Mouse (Mus musculus) ES-Bruce4 (cell line): Measurements from ENCODE around the gene Arid5b. TPM values are rescaled to one million over a fixed set of nuclear protein-coding genes. Genes with fewer than 3 reads are reported as not detected.

Source experiments
- H3K27ac ChIP-seq: 2 replicates; pipeline ENCODE4 v1.5.1; 2012; ENCODE audit warnings: low read length, inconsistent platforms; ENCODE audit not compliant: insufficient read depth
- H3K27me3 ChIP-seq: 2 replicates; pipeline ENCODE4 v1.6.1; 2012; ENCODE audit warnings: mild to moderate bottlenecking, low read length, inconsistent platforms; ENCODE audit not compliant: control insufficient read depth, poor library complexity, insufficient read depth, severe bottlenecking
- H3K36me3 ChIP-seq: 2 replicates; pipeline ENCODE4 v1.6.1; 2012; ENCODE audit warnings: inconsistent platforms, mild to moderate bottlenecking, low read length, moderate library complexity; ENCODE audit not compliant: control insufficient read depth, poor library complexity, insufficient read depth, severe bottlenecking
- H3K4me1 ChIP-seq: one replicate; pipeline ENCODE4 v1.8.1; 2011; ENCODE audit warnings: low read length; ENCODE audit not compliant: control insufficient read depth, insufficient read depth
- H3K4me3 ChIP-seq: 2 replicates; pipeline ENCODE4 v1.5.1; 2011; ENCODE audit warnings: low read depth, mild to moderate bottlenecking, low read length
- H3K9ac ChIP-seq: 2 replicates; pipeline ENCODE4 v1.6.1; 2012; ENCODE audit warnings: low read depth, mild to moderate bottlenecking, inconsistent platforms; ENCODE audit not compliant: poor library complexity, severe bottlenecking
- H3K9me3 ChIP-seq: replicated peaks from 2 replicates; pipeline ENCODE4 v1.6.1; 2012; ENCODE audit warnings: mild to moderate bottlenecking, low read length, inconsistent platforms; ENCODE audit not compliant: control insufficient read depth, poor library complexity, insufficient read depth, severe bottlenecking
- CTCF ChIP-seq: IDR thresholded peaks from one replicate; pipeline ENCODE4 v1.8.1; 2011; ENCODE audit warnings: low read depth, low read length
- EP300 ChIP-seq: IDR thresholded peaks from 2 replicates; pipeline ENCODE4 v1.6.1; 2011; ENCODE audit warnings: low read depth, low read length; ENCODE audit not compliant: insufficient read depth
- POLR2A ChIP-seq: IDR thresholded peaks from one replicate; pipeline ENCODE4 v1.8.1; 2011; ENCODE audit warnings: low read length; ENCODE audit not compliant: insufficient read depth
- polyA plus RNA-seq: library from polyadenylated mRNA; stranded (reverse); fragments of >200 nt; gene quantifications from 2 replicates; pipeline ENCODE4 v1.2.4, GENCODE M21; 2011; ENCODE audit warnings: low read depth; ENCODE audit not compliant: missing spikeins, insufficient read depth, insufficient read length

Gene Arid5b
- polyA plus RNA-seq, 1 experiment = 48.3 TPM

DNA sequence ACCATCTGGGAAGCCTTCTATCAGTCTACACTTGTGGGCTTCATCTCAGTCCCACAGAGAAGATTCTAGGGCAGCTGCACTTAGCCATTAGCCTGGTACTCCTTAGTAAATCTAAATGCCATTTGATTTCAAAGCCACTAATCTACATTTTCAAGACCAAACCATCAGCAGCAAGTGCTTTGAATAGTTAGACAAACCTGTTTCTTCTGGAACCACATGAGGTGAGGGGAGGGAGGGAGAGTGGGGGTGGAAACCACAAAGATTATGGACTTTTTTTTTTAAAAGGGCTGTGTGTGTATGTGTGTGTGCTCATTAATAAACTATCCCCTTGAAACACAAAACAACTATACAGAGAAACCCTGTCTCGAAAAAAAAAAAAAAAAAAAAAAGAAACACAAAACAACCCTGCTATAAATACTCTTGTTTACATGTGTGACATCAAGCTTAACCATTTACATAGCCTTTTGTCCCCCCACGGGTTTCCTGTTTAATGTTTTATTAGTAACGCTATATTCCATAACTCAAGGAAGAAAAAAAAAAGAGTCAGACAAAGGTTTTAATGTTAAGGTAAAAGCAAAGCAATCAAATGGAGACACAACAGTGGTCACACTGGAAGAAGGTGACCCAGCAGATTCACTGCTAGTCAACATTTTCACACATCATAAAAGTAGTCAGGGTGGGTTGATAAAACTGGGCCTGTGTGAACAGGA lies 38.3 kb downstream of the Arid5b start:
- H3K27me3 ChIP-seq = no peaks in the 10 kb centered on the region
- TF ChIP-seq POLR2A (no peak), CTCF (no peak), EP300 (no peak)
- no peaks in the 10 kb centered on the region for H3K4me1 ChIP-seq
- no peak overlapping the region for H3K9ac ChIP-seq
- no peaks in the 10 kb centered on the region for H3K9me3 ChIP-seq
- peak overlapping the region; percentile 38; the same call in 1 of the 2 replicates for H3K27ac ChIP-seq
- H3K4me3 ChIP-seq = no peak overlapping the region
- no peaks in the 10 kb centered on the region for H3K36me3 ChIP-seq

GRCm38 (mm10) chr10:68239426-68240070 lies 39.0 kb downstream of the Arid5b start:
- H3K36me3 ChIP-seq = no peaks in the 10 kb centered on the region
- H3K27me3 ChIP-seq = no peaks in the 10 kb centered on the region
- no peak overlapping the region for H3K9ac ChIP-seq
- no peaks in the 10 kb centered on the region for H3K9me3 ChIP-seq
- H3K4me1 ChIP-seq = no peaks in the 10 kb centered on the region
- TF ChIP-seq POLR2A = no peak
- no peak for TF ChIP-seq EP300
- no peak for TF ChIP-seq CTCF
- H3K27ac ChIP-seq = peak overlapping the region; percentile 38; the same call in 1 of the 2 replicates
- H3K4me3 ChIP-seq = no peak overlapping the region

DNA sequence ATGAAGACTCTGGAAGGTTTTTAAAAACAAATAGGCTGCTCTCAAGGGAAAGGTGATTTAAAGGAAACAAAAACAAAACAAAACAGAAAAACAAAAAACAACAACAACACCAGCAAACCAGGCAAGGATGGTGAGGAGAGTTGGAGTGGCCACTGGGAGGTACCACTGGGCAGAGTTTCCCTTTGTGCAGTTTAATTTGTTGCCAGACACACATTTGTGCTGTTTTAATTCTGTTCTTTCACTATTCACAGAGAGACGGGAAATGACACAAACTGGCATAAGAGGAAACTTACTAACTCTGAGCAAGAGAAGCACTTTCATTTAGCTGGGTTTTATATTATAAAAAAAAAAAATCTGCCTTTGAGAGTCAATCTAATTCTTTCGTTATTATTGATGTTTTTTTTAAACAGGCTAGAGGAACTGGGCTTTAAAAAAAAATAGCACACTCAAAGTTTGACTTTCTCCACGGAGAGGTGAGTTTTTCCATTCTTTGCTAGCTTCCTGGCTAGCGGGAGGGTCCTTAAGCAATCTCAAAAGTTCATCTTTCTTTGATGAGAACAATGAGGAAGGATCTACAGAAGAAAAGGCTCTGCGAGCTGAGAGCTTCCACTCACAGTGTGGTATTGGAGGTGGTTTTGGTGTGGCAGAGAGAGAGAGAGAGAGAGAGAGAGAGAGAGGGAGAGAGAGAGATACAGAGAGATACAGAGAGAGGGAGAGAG lies 39.7 kb downstream of the Arid5b start:
- no peak overlapping the region for H3K27ac ChIP-seq
- H3K36me3 ChIP-seq = no peaks in the 10 kb centered on the region
- H3K9me3 ChIP-seq = no peaks in the 10 kb centered on the region
- TF ChIP-seq POLR2A = no peak
- no peak for TF ChIP-seq EP300
- TF ChIP-seq CTCF = no peak
- no peaks in the 10 kb centered on the region for H3K4me1 ChIP-seq
- no peak overlapping the region for H3K9ac ChIP-seq
- H3K4me3 ChIP-seq = no peak overlapping the region
- no peaks in the 10 kb centered on the region for H3K27me3 ChIP-seq

- H3K27ac ChIP-seq = no peak overlapping the region
- no peaks in the 10 kb centered on the region for H3K27me3 ChIP-seq
- H3K4me1 ChIP-seq = no peaks in the 10 kb centered on the region
- no peak overlapping the region for H3K4me3 ChIP-seq
- H3K9ac ChIP-seq = no peak overlapping the region
- no peaks in the 10 kb centered on the region for H3K9me3 ChIP-seq
- TF ChIP-seq POLR2A (no peak), EP300 (no peak), CTCF (no peak)
- H3K36me3 ChIP-seq = no peaks in the 10 kb centered on the region
Measured at GRCm38 (mm10) chr10:68238182-68238581, 40.4 kb downstream of the Arid5b start.

- no peaks in the 10 kb centered on the region for H3K27me3 ChIP-seq
- no peaks in the 10 kb centered on the region for H3K9me3 ChIP-seq
- no peaks in the 10 kb centered on the region for H3K36me3 ChIP-seq
- no peak overlapping the region for H3K9ac ChIP-seq
- H3K27ac ChIP-seq = no peak overlapping the region
- no peak for TF ChIP-seq EP300
- H3K4me1 ChIP-seq = no peaks in the 10 kb centered on the region
- no peak overlapping the region for H3K4me3 ChIP-seq
Measured at GRCm38 (mm10) chr10:68236956-68237455, 41.5 kb downstream of the Arid5b start.
